Mouse (Mus musculus): ENCODE measurements around the gene Prex1.
A peak's percentile ranks its signal among the peaks of the same experiment; 100 is the strongest.

Gene Prex1

DNA sequence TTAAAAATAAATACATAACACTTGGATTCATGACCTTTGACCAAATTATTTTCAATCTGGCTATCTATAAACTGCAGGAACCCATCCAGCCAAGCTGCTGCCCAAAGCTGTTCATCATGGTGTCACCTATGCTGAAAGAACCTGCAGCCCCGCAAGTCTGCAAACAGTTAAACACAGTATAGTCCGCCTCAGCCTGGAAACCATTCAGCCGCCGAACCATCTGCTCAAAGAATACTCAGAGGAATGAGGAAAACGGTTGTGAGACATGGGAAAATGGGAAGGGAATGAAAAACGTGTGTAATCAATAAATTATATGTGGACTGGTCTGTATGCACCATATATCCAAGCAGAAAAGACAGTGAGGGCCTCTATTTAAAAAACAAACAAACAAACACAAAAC is 13.3 kb upstream of the Prex1 start:
- no peak for DNase-seq (ENCODE audit: low spot score)

DNA sequence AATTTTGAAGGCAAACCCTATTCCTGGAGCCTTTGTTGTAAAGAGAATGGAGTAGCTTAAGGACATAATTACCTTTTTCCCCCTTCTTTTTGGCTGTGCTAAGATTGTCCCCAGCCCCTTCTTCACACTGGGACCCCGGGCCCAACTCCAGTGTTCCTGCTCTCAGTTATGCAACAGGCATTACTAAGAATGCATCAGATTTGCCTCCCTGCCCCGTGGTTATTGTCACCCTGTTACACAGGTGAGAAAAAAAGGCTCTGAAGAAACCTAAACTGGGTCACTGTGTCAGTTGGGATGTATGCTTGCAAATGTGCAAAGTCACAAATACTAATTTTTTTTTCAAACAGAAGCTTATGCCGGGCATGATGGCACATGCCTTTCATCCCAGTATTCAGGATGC is 6.8 kb upstream of the Prex1 start:
- no peak for DNase-seq (ENCODE audit: low spot score)

DNA sequence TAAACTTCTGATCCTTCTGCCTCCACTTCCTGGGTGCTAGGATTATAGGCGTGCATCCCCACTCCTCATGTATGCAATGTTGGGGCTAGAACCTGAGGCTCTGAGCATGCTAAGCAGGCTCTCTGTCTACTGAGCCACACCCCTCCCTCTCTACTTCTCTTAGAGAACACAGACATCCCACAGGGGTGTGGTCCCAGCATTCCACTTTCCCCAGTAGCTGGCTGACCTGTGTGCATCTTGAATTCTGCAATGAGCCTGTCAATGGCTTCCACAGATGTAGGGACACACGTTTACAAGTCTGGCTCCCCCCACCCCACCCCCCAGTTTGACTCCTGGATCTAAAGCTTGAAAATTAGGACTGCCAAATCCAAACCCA is 6.3 kb upstream of the Prex1 start:
- DNase-seq (ENCODE audit: low spot score) = no peak

DNA sequence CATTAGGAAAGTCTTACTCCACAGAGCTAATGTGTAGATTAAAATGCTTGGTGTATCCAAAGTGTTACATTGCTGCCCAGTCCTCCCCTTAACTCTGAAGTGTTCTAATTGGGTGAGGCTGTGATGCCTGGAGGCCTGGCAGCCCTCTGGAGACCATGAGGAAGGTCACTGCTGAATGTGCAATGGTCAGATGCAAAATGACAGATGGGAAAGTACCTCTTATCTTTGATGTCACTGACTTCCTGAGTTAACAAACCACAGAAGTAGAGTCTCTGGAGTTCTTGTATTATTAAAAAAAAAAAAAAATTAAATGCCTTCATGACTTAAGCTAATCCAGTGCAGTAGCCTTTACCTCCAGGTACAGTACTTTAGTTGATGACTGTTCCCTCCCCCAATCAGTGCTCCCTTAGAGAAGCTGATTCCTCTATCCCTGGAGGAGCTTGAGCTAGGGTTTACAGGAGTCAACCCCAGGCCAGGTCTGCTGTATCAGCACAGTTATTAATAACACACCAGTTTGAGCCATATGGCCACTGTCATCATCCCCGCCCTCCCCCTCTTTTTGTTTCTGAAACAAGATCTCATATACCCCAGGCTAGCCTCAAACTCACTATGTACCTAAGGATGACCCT is 5.8 kb upstream of the Prex1 start:
- no peak for DNase-seq (ENCODE audit: low spot score)

DNA sequence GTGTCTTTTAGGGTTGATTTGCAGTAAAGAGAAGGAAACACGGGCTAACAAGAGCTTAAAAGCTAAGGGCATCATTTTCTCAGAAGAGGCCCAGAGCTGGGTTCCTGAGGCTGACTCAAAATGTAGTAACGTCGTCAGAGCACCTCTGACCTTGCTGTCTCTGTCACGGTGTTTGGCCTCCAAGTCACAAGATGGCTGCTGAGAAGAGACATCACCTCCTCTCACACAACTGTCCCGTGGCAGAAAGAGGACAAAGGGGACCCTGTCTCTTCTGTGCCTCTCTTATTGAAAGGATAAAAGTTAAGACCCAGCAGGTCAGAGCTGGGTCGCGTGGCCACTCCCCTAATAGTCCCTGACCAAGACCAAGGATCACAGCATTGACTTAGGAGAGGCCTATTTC is 2.4 kb upstream of the Prex1 start:
- DNase-seq (ENCODE audit: low spot score) = no peak

DNA sequence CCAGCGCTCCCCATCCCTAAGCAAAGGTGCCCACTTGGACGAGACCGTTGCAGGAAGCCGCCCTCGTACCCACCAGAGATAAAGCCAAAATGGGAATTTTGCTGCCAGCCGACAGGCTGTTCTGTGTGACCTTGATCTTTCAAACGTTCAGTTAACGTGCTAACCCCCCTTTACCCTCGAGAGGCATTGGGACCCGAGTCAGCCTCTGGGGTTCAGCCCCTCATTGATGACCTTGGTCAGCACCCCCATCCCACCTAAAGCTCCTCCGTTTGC is 731 bp upstream of the Prex1 start:
- no peak for DNase-seq (ENCODE audit: low spot score)

DNA sequence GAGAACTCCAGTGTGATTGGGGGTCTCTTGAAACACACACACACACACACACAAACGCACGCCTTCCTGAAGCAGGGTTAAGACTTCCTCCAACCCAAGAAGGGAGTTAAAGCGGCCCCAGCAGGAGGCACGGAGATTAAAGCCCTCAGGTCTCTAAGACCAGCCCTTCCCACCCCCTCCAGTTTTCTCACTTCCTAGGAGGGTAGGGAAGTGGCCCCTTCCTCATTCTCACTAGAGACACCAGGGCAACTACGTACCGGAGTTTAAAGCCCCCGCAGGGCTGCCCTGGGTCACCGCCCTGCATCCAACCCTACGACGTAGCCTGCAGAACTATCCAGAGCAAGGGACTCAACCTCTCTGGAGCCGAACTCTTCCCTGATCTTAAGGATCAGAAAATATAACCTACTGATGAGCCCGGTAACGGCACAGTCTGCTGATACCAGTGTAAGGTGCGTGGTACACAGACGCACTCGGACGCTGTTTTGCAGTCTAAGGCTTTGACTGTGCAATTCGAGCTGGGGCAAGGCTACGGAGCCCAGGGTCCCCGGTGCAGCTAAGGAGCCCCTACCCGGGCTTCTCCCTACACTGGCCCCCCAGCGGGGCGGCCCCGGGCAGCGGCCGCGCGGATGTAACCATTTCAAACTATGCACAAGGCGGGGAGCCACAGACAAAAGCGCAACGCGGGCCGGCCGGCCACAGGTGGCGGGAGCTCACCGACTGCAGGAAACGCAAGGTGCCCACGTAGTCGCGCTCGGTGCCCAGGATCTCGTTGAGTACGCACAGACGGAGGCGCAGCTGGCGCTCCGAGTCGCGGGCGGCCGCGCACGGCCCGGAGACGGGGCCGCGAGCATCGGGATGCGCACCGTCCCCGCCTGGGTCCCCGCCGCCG is 587 bp downstream of the Prex1 start:
- DNase-seq (ENCODE audit: low spot score) = peak; percentile 23

DNA sequence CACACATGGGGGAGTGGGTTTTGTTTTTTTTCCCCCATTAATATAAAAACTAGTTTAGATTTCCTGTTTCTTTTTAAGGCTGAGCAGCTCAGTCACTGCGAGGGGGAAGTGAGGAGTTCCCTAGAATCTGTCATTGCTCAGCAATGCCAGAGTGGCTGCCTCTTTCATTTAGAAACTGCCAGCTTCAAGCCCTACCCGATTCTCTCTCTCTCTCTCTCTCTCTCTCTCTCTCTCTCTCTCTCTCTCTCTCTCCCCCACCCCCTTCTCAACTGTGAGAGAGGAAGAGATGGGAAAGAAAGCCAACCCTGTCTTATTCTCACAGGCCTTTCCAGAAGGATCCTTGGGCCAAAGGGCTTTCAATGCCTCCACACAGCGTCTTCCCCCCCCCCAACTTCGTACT is 1.3 kb downstream of the Prex1 start:
- DNase-seq (ENCODE audit: low spot score) = no peak

DNA sequence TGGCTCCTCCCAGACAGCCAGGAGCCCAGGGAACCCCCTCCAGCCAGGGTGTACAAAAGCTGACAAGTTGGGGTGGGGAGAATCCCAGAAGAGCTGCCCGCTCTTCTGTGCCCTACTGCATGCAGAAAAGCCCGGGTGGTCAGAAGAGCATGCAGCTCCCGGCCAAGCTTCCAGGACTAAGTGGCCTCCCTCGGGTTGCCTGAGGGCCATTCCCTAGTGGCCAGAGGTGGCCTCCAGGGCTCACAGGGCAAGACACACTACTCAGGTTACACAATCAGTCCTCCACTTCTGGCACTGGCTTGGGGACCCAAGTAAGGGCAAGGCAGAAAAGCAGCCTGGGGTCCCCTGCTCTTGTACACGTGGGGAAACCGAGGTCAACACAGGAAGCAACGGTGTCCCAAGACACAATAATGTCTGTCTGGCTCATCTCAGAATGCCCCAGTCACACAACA is 1.9 kb downstream of the Prex1 start:
- DNase-seq (ENCODE audit: low spot score) = no peak

DNA sequence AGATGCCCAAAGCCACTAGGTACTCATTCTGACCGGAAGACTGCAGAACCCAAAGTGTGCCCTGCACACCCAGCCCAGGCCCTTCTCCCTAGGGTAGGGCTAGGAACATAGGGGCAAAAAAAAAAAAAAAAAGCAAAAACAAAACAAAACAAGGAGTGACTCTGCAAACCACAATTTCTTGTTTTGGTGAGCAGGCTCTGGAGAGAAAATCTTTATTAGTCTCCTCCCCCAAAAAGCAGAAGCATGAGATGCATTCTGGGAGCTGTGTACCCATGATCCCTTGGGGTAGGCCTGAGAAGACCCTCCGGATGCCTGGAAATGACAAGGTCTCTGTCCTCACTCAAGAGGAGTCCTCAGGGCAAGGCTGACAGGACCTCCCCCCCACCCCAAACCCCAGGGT is 3.7 kb downstream of the Prex1 start:
- DNase-seq (ENCODE audit: low spot score) = no peak

DNA sequence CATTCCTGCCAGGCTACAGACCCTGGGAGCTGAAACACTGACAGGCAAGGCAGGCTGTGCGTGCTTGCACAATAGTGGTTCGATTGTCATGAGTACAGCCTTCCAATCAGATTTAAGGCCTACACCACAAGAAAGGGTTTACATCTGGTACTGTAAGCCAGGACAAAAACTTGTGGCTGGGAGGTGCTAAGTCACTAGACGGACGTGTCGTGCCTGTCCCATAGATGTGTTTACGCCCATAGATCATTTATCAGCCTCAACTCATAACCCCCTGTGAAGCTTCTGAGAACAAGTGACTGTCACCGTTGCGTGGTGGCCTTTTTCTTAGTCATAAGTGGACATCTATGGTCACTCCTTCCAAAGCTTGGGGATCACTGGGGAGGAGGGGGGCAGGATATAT is 5.3 kb downstream of the Prex1 start:
- DNase-seq (ENCODE audit: low spot score) = no peak

DNA sequence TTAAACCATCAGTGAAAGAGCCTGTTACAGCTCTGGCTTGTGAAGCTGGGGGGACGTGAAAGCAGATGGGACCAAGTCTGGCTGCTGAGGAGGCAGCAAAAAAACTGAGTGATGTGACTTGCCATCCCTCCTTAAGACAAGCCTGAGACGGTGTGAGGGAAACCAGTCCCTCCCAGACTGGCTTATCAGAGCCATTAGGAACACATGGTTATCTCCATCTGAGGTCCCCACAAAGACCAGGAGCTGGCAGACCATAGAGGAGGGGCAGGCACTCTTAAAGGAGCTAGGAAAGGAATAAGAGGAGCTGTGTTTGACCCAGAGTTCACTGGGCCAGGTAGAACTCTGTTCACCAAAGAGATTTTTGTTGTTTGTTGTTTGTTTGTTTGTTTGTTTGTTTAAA is 7.1 kb downstream of the Prex1 start:
- DNase-seq (ENCODE audit: low spot score) = no peak

DNA sequence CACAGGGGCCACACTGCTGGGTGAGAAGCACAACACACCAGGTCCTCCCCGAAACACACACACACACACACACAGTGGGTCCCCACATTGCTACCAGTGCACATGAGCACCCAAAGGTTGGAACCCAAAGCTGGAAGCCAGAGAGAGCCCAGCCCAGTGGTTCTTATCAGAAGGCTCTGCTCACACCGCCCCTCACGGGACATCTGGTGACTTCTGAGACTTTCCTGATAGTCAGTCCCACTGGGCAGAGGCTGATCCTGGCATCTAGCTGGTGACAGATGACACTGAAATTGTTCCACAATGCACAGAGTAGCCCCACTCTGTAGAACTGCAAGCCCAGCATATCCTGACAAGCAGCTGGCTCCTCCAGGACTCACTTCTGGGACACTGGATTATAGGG is 10.1 kb downstream of the Prex1 start:
- DNase-seq (ENCODE audit: low spot score) = no peak

DNA sequence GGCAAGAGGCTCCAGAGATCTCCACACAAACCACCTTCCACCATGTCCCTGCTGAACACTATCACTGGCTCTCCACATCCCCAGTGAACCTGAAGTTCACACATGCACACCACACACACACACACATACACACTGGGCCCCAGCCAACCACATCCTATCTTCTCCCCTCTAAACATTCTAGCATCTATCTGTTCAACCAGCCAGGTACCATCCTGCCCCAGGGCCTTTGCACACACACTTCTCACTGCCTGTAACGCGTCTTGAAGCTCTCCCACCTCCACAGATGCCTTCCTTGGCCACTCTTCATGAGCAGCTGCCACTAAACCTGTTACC is 11.6 kb downstream of the Prex1 start:
- DNase-seq (ENCODE audit: low spot score) = no peak

DNA sequence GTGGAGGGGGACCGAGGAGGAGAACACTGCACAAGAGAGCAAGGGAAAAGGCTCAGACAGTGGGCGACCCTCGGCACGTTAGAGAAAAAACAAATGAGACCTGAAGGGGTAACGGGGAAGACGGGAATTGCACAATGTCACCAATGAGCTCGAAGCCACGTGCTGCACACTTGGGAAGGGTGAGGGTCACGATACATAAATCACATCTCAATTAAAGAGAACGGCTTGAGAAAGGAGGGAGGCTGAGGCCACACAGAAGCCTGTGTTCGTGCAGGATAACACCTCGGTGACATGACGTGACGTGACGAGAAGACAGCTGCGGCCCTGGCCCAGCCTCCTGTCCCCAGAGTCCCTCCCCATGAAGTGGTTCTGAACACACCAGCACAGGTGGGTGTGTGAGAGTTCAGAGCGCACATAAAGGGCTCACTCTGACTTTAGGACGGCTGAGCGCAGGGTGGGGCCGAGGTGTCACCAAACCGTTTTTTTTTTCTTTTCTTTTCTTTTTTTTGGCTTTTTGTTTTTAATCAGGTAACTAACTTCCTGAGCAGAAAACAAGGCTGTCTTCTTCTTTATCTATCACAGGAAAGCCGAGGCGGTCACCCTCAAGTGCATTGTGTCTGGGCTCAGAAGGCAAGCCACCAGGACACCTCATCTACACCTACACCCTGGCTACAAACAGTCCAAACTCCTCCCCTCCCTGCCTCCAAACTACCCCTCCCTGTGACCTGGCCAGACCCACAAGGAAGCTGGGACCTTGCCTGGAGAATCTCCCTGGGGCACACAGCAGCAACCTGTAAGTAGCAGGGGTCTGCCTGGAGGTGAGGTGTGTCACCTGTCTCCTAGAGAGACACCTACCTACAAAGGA is 12.2 kb downstream of the Prex1 start:
- DNase-seq (ENCODE audit: low spot score) = no peak

DNA sequence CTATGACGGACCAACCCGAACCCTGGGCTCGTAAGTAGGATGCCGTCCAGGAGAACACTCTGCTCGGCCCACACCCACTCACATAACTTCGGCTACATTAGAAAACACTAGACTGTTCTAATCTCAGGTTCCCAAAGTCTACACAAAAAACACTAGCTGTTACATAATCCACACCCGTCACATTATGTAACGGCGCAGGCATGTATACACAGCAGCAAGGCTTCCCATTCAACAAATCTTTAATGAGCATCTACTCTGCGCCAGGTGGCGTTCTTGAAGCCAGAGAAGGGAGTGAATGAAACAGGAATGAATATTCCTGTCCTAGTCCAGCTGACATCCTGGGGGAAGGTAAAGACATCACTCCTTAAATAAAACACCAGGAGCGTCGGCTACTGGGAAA is 12.9 kb downstream of the Prex1 start:
- DNase-seq (ENCODE audit: low spot score) = no peak

DNA sequence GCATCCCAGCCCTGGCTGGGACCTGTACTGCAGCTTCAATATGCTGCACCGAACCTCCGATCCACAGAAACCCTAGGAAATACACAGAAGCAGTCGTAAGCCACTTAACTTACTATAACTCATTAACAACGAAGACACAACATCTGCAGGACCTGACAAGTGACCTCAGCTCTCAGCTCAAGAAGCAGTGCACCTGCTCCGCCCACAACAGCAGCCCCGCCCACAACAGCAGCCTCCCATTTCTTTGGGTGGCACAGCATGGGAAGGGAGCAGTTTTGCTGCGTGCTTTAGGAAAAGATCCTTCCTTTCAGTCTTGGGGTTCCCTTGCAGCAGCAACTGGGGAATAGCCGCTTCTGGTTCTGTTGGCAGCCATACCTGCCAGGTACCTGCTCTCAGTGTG is 13.5 kb downstream of the Prex1 start:
- DNase-seq (ENCODE audit: low spot score) = no peak

DNA sequence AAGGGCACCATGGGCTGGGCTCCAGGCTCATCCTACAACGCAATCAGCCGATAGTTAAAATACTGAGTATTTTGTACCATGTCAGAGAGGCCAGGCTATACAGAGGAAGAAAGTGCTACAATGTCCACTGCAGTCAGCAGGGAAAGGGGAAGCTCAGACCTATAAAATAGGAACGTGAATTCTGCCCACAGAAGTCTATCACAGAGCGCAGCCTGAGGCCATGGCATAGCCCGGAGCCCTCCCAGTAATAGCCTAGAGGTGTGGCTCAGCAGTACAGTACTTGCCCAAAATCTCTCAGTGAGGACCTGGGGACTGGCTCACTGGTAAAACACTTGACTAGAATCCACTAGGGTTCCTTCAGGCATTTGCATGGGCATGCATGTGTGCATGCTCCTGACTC is 14.1 kb downstream of the Prex1 start:
- no peak for DNase-seq (ENCODE audit: low spot score)

DNA sequence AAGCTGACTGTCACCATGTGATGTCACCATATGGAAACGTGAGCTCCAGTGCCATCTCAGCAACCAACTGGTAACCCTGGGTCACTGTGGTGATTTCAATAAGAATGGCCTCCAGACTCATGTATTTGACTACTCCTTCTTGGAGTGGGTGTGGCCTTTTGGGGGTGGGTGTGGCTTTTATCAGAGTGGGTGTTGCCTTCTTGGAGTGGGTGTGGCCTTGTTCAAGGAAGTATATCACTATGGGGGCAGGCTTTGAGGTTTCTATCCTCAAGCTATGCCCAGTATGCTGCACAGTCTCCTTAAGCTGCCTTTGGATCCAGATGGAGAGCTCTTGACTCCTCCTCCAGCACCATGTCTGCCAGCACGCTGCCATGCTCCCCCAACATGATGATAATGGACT is 19.0 kb downstream of the Prex1 start:
- DNase-seq (ENCODE audit: low spot score) = no peak

DNA sequence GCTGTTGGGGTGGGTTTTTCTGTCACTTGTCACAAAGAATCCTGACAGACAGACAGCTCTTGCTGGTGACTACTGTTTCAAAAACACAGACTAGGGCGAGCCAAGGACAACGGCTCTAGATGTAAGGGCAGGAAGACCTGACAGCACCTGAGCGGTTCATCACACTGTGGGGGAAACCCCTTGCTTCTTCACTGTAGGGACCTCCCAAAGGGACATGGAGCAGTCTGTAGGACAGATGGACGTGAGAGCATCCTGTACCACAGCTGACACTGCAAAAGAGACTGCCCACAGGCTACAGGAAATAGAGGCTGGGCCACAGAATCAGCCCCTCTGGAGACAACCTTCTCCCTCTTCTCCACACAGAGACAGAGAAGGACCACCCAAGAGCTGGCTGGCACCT is 20.2 kb downstream of the Prex1 start:
- DNase-seq (ENCODE audit: low spot score) = no peak

DNA sequence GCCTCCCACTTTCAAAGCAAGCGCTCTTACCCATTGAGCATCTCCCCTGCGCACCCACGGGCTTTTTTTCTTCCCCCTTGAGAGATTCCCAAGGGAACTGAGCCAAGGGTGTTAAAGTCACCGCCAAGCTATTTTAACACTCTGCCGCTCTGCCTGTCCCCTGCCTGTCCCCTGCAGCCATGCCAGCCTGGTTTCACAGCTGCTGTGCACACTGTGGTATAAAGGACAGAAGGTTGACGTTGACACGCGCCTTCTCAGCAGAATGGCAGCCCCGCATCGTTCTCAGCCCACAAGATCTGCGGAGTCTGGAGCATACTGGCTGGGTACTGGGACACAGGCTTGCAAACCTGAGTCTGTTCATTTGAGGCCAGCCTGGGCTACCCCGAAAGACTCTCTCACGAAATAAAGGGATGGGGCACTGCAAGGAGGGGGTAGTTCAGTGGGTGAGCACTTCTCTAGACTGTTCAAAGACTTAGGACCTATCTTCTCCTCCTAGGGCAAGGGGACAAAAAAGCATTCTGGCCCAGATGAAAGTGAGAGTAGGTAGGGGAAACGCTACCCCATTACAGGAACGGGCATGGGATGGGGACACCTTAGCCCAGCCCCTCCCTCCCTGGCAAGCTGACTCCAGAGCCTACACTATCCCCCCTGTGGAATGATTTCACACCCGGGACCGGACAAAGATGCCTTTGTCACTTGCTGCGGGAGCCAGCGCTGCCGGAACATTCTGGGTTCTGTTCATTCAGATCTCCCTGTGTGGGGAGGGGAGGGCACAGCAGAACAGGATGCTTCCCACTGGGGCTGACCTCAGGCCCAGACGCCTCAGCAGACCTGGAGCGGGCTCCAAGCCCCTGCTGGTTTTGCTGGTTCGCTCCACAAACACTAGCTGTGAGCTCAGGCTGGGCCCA is 21.8 kb downstream of the Prex1 start:
- no peak for DNase-seq (ENCODE audit: low spot score)

DNA sequence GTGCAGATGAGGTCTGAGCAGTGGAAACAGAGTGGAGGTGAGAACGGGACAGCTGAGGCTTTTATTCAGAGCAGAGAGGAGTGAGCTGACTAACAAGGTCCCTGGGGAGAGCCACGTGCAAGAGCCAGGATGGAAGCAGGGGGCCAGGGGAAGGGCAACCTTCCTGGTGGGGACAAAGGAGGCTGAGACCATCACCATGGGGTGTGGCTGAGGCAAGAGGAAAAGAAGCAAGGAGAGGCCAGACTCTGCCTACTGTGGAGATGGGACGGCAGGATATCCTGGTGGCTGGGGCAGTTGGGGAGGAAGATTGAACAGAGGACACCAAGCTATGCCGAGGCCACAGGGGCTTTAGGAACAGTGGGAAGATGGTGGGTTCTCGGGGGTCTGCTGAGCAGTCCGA is 26.7 kb downstream of the Prex1 start:
- no peak for DNase-seq (ENCODE audit: low spot score)

Measured in urinary bladder, postnatal 25 days (tissue).